Mouse (Mus musculus): ENCODE measurements around the gene Ndufa3. TPM values are rescaled to one million over a fixed set of nuclear protein-coding genes. Genes with fewer than 3 reads are reported as not detected.
"Not testable (repeated sequence)": the region's sequence is repeated elsewhere in the genome, so short reads cannot be mapped to it uniquely, and the experiment has no call there.

The Ndufa3 gene
- polyA plus RNA-seq (2016; fragmentation: Nextera tagmentation; extraction: Ambion mirVana): 385 and 392 TPM in 2 replicates

DNA sequence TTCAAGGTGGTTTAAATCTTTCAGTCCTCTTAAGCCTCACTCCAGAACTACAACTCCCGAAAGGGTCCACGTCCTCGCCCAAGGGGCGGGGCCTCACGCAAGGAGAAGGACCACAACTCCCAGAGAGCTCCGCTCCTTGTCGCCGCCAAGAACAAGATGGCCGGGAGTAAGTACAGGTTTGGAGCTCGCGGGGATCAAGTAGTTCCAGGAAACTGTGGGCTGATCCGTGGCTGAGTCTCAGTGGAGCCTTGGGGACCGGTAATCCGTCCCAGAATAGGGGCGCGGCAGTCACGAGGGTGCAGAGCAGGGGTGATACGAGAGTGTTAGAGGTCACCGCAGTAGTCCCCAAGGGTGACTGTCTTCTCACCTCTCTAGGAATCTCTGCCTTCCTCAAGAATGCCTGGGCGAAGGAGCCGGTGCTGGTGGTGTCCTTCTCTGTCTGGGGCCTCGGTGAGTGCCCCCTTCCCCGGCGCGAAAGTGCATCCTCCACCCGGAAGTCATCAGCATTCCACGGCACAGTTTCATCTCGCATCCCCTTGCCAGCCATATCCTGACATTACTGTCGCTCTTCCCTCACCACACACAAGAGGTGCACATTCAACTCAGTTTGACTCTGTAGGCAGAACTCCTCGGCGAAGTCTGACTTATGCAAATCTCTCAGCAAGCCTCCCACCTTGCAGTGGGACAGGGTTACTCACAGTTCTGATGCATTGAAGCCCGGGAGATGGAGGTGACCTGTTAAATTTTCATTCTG is at the start of gene Ndufa3:
TSS of gene Ndufa3 (plus strand) at position 132 of the 754 bp plus-strand sequence.
- Histone ChIP-seq H3K36me3 (peaks cover 38% of the 10 kb centered on the region), H3K4me2 (peak within 1 kb of the TSS; percentile 87), H3K9ac (replicated peaks) (peak within 1 kb of the TSS; percentile 87), H3K9me3 (no peaks in the 10 kb centered on the region), H3K4me3 (replicated peaks) (peak within 1 kb of the TSS; percentile 78), H3K27ac (peak within 1 kb of the TSS; percentile 69), H3K27me3 (no peaks in the 10 kb centered on the region), H3K4me1 (replicated peaks) (peaks cover 7% of the 10 kb centered on the region)
- WGBS: under 1% methylated on average over 32 of the region's 32 CpGs
- peak; percentile 93 for ATAC-seq (ENCODE audit: insufficient number of reproducible peaks, insufficient read depth, low FRiP score, low TSS enrichment, low read depth)

- H3K36me3 ChIP-seq: no peaks in the 10 kb centered on the region
- 76% methylated on average over 6 of the region's 6 CpGs for WGBS
- no peak overlapping the region for H3K27ac ChIP-seq
- no peaks in the 10 kb centered on the region for H3K4me1 ChIP-seq (replicated peaks)
- no peak overlapping the region for H3K4me2 ChIP-seq
- no peak for ATAC-seq (ENCODE audit: insufficient number of reproducible peaks, insufficient read depth, low FRiP score, low TSS enrichment, low read depth)
- H3K27me3 ChIP-seq: no peaks in the 10 kb centered on the region
- no peaks in the 10 kb centered on the region for H3K9me3 ChIP-seq
- H3K4me3 ChIP-seq (replicated peaks): no peak overlapping the region
- H3K9ac ChIP-seq (replicated peaks): no peak overlapping the region
Observed at GRCm38 (mm10) chr7:3569725-3570124, 47.4 kb upstream of the Ndufa3 start.

DNA sequence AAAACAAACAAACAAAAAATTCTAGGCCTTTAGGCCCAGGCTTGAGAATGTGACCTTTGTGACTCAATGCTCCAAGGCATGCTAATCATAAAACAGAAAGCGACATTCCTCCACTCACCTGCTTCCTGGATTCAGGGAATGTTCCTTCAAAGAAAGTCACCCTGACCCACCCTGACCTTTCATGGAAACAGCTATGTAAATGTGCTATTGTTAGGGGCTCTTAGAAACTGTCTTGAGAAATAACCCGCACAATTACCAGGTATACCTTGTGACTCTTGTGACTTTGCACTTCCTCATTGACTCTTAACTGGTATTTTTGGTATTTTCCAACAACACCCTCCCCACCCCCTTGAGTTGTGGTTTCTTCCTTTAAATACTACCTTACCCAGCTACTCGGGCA is 46.6 kb upstream of the Ndufa3 start:
- H3K9me3 ChIP-seq; ATAC-seq (ENCODE audit: insufficient number of reproducible peaks, insufficient read depth, low FRiP score, low TSS enrichment, low read depth); H3K27ac ChIP-seq; H3K27me3 ChIP-seq; H3K36me3 ChIP-seq; H3K9ac ChIP-seq (replicated peaks); H3K4me3 ChIP-seq (replicated peaks); H3K4me1 ChIP-seq (replicated peaks); H3K4me2 ChIP-seq: not testable (repeated sequence)
- WGBS: 93% methylated on average over 3 of the region's 3 CpGs

DNA sequence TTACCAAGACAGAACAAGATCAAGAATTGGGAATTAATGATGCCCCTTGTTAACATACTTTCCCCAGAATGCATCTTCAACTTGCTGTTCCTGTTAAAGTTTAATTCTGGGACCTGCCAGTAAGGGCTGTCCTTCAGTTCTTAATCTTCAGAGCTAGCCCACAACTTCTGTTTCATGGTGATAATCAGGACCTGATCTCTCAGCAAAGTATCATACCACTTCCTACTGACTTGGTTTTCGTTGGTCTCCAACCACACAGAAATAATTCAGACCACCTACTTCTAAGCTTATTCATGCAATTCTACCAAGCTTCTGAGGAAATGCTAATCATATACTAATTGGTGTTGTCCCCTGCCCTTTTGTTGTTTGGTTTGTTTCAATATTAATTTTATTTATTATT is 45.3 kb upstream of the Ndufa3 start:
- Histone ChIP-seq H3K27me3 (no peaks in the 10 kb centered on the region), H3K9me3 (no peaks in the 10 kb centered on the region), H3K4me3 (replicated peaks) (no peak overlapping the region), H3K4me2 (no peak overlapping the region), H3K9ac (replicated peaks) (no peak overlapping the region), H3K4me1 (replicated peaks) (no peaks in the 10 kb centered on the region), H3K36me3 (no peaks in the 10 kb centered on the region), H3K27ac (no peak overlapping the region)
- WGBS: 82% methylated on average over 1 of the region's 1 CpGs
- ATAC-seq (ENCODE audit: insufficient number of reproducible peaks, insufficient read depth, low FRiP score, low TSS enrichment, low read depth): no peak

GRCm38 (mm10) chr7:3574216-3574615 is 43.0 kb upstream of the Ndufa3 start:
- Histone ChIP-seq H3K27ac (no peak overlapping the region), H3K9ac (replicated peaks) (no peak overlapping the region), H3K4me1 (replicated peaks) (no peaks in the 10 kb centered on the region), H3K4me2 (no peak overlapping the region), H3K9me3 (no peaks in the 10 kb centered on the region; the same call in 1 of the 2 replicates), H3K36me3 (no peaks in the 10 kb centered on the region), H3K4me3 (replicated peaks) (no peak overlapping the region), H3K27me3 (no peaks in the 10 kb centered on the region)
- no peak for ATAC-seq (ENCODE audit: insufficient number of reproducible peaks, insufficient read depth, low FRiP score, low TSS enrichment, low read depth)
- 59% methylated on average over 5 of the region's 5 CpGs for WGBS

DNA sequence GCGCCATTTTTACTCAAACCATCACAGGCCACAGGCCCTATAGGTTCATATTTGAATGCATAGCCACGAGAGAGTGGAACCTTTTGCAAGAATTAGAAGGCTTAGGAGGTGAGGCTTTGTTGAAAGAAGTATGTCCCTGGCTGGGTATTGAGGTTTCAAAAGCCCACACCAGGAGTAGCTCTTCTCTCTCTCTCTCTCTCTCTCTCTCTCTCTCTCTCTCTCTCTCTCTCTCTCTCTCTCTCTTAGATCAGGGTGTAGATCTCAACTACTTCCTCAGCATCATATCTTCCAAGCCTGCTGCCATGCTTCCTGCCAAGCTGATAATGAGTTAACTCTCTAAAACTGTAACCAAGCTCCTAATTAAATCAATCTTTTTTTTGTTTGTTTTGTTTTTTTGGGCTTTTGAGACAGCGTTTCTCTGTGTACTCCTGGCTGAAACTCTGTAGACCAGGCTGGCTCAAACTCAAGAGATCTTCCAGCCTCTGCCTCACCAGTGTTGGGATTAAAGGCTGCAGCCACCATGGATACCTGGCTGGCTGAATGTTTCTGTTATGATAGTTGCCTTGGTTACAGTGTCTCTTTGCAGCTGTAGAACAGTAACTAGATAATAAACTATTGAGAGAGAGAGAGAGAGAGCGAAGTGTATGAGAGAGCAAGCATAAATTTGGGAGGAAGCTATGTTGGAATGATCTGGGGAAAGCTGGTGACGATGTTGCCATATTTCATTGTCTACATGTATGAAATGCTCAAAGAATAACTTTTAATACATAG is 40.6 kb upstream of the Ndufa3 start:
- Histone ChIP-seq H3K9ac (replicated peaks) (no peak overlapping the region), H3K27me3 (no peaks in the 10 kb centered on the region), H3K27ac (no peak overlapping the region), H3K9me3 (peaks cover 2% of the 10 kb centered on the region; the same call in 1 of the 2 replicates), H3K36me3 (no peaks in the 10 kb centered on the region), H3K4me3 (replicated peaks) (no peak overlapping the region), H3K4me2 (no peak overlapping the region), H3K4me1 (replicated peaks) (no peaks in the 10 kb centered on the region)
- 82% methylated on average over 5 of the region's 5 CpGs for WGBS
- no peak for ATAC-seq (ENCODE audit: insufficient number of reproducible peaks, insufficient read depth, low FRiP score, low TSS enrichment, low read depth)

DNA sequence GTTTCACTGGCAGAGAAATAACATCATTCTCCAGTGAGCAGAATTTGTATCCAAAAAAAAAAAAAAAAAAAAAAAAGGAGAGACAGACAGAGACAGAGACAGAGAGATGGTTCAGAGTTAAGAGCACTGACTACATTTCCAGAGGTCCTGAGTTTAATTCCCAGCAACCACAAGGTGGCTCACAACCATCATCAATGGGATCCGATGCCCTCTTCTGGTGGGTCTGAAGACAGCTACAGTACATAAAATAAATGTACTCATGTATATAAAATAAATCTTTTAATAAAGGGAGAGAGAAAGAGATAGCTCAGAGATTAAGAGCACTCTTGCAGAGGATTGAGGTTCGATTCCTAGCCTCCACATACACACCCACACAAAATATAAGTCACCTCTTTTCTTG is 39.0 kb upstream of the Ndufa3 start:
- 81% methylated on average over 2 of the region's 2 CpGs for WGBS
- H3K9me3 ChIP-seq: peaks cover 6% of the 10 kb centered on the region; the same call in 1 of the 2 replicates
- H3K27ac ChIP-seq: no peak overlapping the region
- no peak overlapping the region for H3K4me2 ChIP-seq
- no peak for ATAC-seq (ENCODE audit: insufficient number of reproducible peaks, insufficient read depth, low FRiP score, low TSS enrichment, low read depth)
- H3K4me1 ChIP-seq (replicated peaks): no peaks in the 10 kb centered on the region
- no peaks in the 10 kb centered on the region for H3K36me3 ChIP-seq
- H3K4me3 ChIP-seq (replicated peaks): no peak overlapping the region
- H3K9ac ChIP-seq (replicated peaks): no peak overlapping the region
- no peaks in the 10 kb centered on the region for H3K27me3 ChIP-seq

GRCm38 (mm10) chr7:3578952-3579546 is 38.1 kb upstream of the Ndufa3 start:
- Histone ChIP-seq H3K27me3 (no peaks in the 10 kb centered on the region), H3K9me3 (peaks cover 6% of the 10 kb centered on the region; the same call in 1 of the 2 replicates), H3K36me3 (no peaks in the 10 kb centered on the region), H3K9ac (replicated peaks) (no peak overlapping the region), H3K27ac (no peak overlapping the region), H3K4me1 (replicated peaks) (no peaks in the 10 kb centered on the region), H3K4me3 (replicated peaks) (no peak overlapping the region), H3K4me2 (no peak overlapping the region)
- ATAC-seq (ENCODE audit: insufficient number of reproducible peaks, insufficient read depth, low FRiP score, low TSS enrichment, low read depth): no peak
- 64% methylated on average over 6 of the region's 6 CpGs for WGBS

GRCm38 (mm10) chr7:3580029-3580428 is 37.1 kb upstream of the Ndufa3 start:
- Histone ChIP-seq H3K27ac (no peak overlapping the region), H3K9ac (replicated peaks) (no peak overlapping the region), H3K36me3 (no peaks in the 10 kb centered on the region), H3K27me3 (no peaks in the 10 kb centered on the region), H3K4me1 (replicated peaks) (no peaks in the 10 kb centered on the region), H3K9me3 (peaks cover 6% of the 10 kb centered on the region; the same call in 1 of the 2 replicates), H3K4me3 (replicated peaks) (no peak overlapping the region), H3K4me2 (no peak overlapping the region)
- no peak for ATAC-seq (ENCODE audit: insufficient number of reproducible peaks, insufficient read depth, low FRiP score, low TSS enrichment, low read depth)
- WGBS: 45% methylated on average over 2 of the region's 2 CpGs

GRCm38 (mm10) chr7:3585763-3586162 is 31.4 kb upstream of the Ndufa3 start:
- peaks cover 11% of the 10 kb centered on the region; the same call in 1 of the 2 replicates for H3K27me3 ChIP-seq
- no peak overlapping the region for H3K4me3 ChIP-seq (replicated peaks)
- WGBS: 15% methylated on average over 6 of the region's 6 CpGs
- peaks cover 6% of the 10 kb centered on the region; the same call in 1 of the 2 replicates for H3K9me3 ChIP-seq
- no peaks in the 10 kb centered on the region for H3K36me3 ChIP-seq
- no peak overlapping the region for H3K9ac ChIP-seq (replicated peaks)
- no peak overlapping the region for H3K27ac ChIP-seq
- no peaks in the 10 kb centered on the region for H3K4me1 ChIP-seq (replicated peaks)
- no peak overlapping the region for H3K4me2 ChIP-seq
- ATAC-seq (ENCODE audit: insufficient number of reproducible peaks, insufficient read depth, low FRiP score, low TSS enrichment, low read depth): no peak

DNA sequence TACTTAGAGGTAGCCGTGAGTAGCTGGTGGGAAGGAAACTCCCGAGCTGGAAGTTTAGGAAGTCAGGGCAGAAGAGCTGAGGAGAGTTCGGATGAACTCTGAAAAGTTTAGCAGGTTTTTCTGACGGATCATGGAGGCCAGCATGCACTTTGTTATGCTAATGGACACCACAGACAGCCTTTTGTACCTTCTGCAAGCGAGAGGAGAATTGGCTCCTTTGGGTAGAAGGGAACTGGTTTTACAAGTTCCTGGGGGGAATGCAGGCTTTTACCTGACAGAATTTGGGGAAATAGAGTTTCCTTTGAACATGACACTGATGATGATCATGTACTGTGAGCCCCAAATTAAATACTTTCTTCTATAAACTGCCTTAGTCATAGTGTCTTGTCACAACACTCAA is 30.9 kb upstream of the Ndufa3 start:
- Histone ChIP-seq H3K9ac (replicated peaks) (no peak overlapping the region), H3K9me3 (peaks cover 6% of the 10 kb centered on the region; the same call in 1 of the 2 replicates), H3K4me2 (no peak overlapping the region), H3K27ac (no peak overlapping the region), H3K36me3 (no peaks in the 10 kb centered on the region), H3K4me1 (replicated peaks) (no peaks in the 10 kb centered on the region), H3K4me3 (replicated peaks) (no peak overlapping the region), H3K27me3 (peaks cover 11% of the 10 kb centered on the region; the same call in 1 of the 2 replicates)
- no peak for ATAC-seq (ENCODE audit: insufficient number of reproducible peaks, insufficient read depth, low FRiP score, low TSS enrichment, low read depth)
- WGBS: 7% methylated on average over 5 of the region's 5 CpGs

Measured in limb, embryonic 12.5 days (tissue).